Mouse (Mus musculus): ENCODE data around the gene Eif2ak3.

GRCm38 (mm10) chr6:70840281-70840680 is 4.0 kb upstream of the Eif2ak3 start:
- TF ChIP-seq CTCF (IDR thresholded peaks at IDR 0.05; ENCODE audit: borderline replicate concordance, control insufficient read depth, extremely low read depth, insufficient read depth, low read length, poor library complexity): no peak
- no peak for TF ChIP-seq POLR2A (IDR thresholded peaks at IDR 0.05; ENCODE audit: control insufficient read depth, extremely low read depth, insufficient read depth, low read length, poor library complexity)

Data from thymus, adult 2 months (tissue).